Mouse (Mus musculus) kidney, embryonic 16.5 days (tissue): Measurements from ENCODE around the gene Plaur. TPM values are rescaled to one million over a fixed set of nuclear protein-coding genes. Genes with fewer than 3 reads are reported as not detected.

Source experiments
- ATAC-seq: fragments of 200-750 bp; cut with Nextera tagmentation; 2 replicates; pipeline ENCODE4 v1.8.0; 2017; ENCODE audit warnings: moderate TSS enrichment; ENCODE audit not compliant: low FRiP score, low TSS enrichment
- H3K27ac ChIP-seq: fragments of 300-500 bp; sonication (generic); 2 replicates; pipeline ENCODE4 v1.5.1; 2014; ENCODE audit warnings: low read length
- H3K27me3 ChIP-seq: fragments of 300-500 bp; sonication (generic); 2 replicates; pipeline ENCODE4 v1.6.1; 2014; ENCODE audit warnings: low read length, control low read depth, mixed read lengths; ENCODE audit not compliant: insufficient read depth
- H3K36me3 ChIP-seq: fragments of 300-500 bp; sonication (generic); 2 replicates; pipeline ENCODE4 v1.6.1; 2014; ENCODE audit warnings: low read length, control low read depth, mixed read lengths; ENCODE audit not compliant: insufficient read depth
- H3K4me1 ChIP-seq: fragments of 300-500 bp; sonication (generic); 2 replicates; pipeline ENCODE4 v1.6.1; 2014; ENCODE audit warnings: low read length, control low read depth, mixed read lengths; ENCODE audit not compliant: insufficient read depth
- H3K4me2 ChIP-seq: fragments of 300-500 bp; sonication (generic); replicated peaks from 2 replicates; pipeline ENCODE4 v1.6.1; 2014; ENCODE audit warnings: low read depth, low read length
- H3K4me3 ChIP-seq: fragments of 300-500 bp; sonication (generic); 2 replicates; pipeline ENCODE4 v1.5.1; 2014; ENCODE audit warnings: mild to moderate bottlenecking, low read length
- H3K9ac ChIP-seq: fragments of 300-500 bp; sonication (generic); replicated peaks from 2 replicates; pipeline ENCODE4 v1.6.1; 2014; ENCODE audit warnings: low read length
- H3K9me3 ChIP-seq: fragments of 300-500 bp; sonication (generic); 2 replicates; pipeline ENCODE4 v1.6.1; 2016; ENCODE audit warnings: low read length, control low read depth
- WGBS: fragments of 180-500 bp; shearing (Covaris S2); extraction: QIAGEN DNeasy Blood & Tissue Kit; methylation state at CpG from one replicate; pipeline ENCODE4 v1.1.7; 2014; 5-methylcytosine and 5-hydroxymethylcytosine counted together
- polyA plus RNA-seq: library from polyadenylated mRNA; unstranded; fragments of >200 nt; fragmentation: Nextera tagmentation; extraction: Ambion mirVana; gene quantifications from 2 replicates; pipeline ENCODE4 v1.2.1, GENCODE M21; 2015

Gene Plaur
- polyA plus RNA-seq, 1 experiment from 2014 or later: 18.5 TPM

GRCm38 (mm10) chr7:24459440-24459839 is 2.8 kb upstream of the Plaur start:
- Histone ChIP-seq H3K27me3 (no peaks in the 10 kb centered on the region), H3K4me3 (no peak overlapping the region), H3K9me3 (no peaks in the 10 kb centered on the region), H3K4me1 (peaks cover 21% of the 10 kb centered on the region), H3K4me2 (no peak overlapping the region), H3K9ac (no peak overlapping the region), H3K27ac (no peak overlapping the region), H3K36me3 (no peaks in the 10 kb centered on the region)
- no peak for ATAC-seq
- WGBS: 81% methylated on average over 5 of the region's 5 CpGs

- Histone ChIP-seq H3K9ac (no peak overlapping the region), H3K4me1 (peaks cover 21% of the 10 kb centered on the region), H3K27ac (no peak overlapping the region), H3K27me3 (no peaks in the 10 kb centered on the region), H3K36me3 (no peaks in the 10 kb centered on the region), H3K9me3 (no peaks in the 10 kb centered on the region), H3K4me3 (no peak overlapping the region), H3K4me2 (no peak overlapping the region)
- WGBS: 38% methylated on average over 3 of the region's 3 CpGs
- ATAC-seq: no peak
Observed at GRCm38 (mm10) chr7:24459843-24460242, 2.4 kb upstream of the Plaur start.

- Histone ChIP-seq H3K27me3 (no peaks in the 10 kb centered on the region), H3K9me3 (no peaks in the 10 kb centered on the region), H3K4me2 (peak overlapping the region; percentile 14; the same call in 1 of the 2 replicates), H3K4me3 (no peak overlapping the region), H3K9ac (no peak overlapping the region), H3K4me1 (peaks cover 21% of the 10 kb centered on the region), H3K27ac (peak overlapping the region; percentile 70), H3K36me3 (no peaks in the 10 kb centered on the region)
- WGBS: 46% methylated on average over 14 of the region's 14 CpGs
- peak; percentile 32; the same call in 1 of the 2 replicates for ATAC-seq
Observed at GRCm38 (mm10) chr7:24461376-24462051, 770 bp upstream of the Plaur start.

GRCm38 (mm10) chr7:24466835-24467234 is 4.6 kb downstream of the Plaur start:
- no peak for ATAC-seq
- peaks cover 16% of the 10 kb centered on the region for H3K4me1 ChIP-seq
- peaks cover 3% of the 10 kb centered on the region; the same call in 1 of the 2 replicates for H3K9me3 ChIP-seq
- H3K4me3 ChIP-seq: no peak overlapping the region
- H3K9ac ChIP-seq: no peak overlapping the region
- H3K36me3 ChIP-seq: peaks cover 7% of the 10 kb centered on the region; the same call in 1 of the 2 replicates
- WGBS: 87% methylated on average over 6 of the region's 6 CpGs
- H3K4me2 ChIP-seq: no peak overlapping the region
- no peaks in the 10 kb centered on the region for H3K27me3 ChIP-seq
- H3K27ac ChIP-seq: no peak overlapping the region

- no peaks in the 10 kb centered on the region for H3K27me3 ChIP-seq
- peaks cover 13% of the 10 kb centered on the region; the same call in 1 of the 2 replicates for H3K36me3 ChIP-seq
- no peak overlapping the region for H3K4me3 ChIP-seq
- H3K9me3 ChIP-seq: peaks cover 6% of the 10 kb centered on the region; the same call in 1 of the 2 replicates
- no peak overlapping the region for H3K27ac ChIP-seq
- 82% methylated on average over 5 of the region's 5 CpGs for WGBS
- H3K4me1 ChIP-seq: peaks cover 9% of the 10 kb centered on the region
- H3K4me2 ChIP-seq: no peak overlapping the region
- ATAC-seq: no peak
- H3K9ac ChIP-seq: no peak overlapping the region
Observed at GRCm38 (mm10) chr7:24467886-24468285, 5.6 kb downstream of the Plaur start.

GRCm38 (mm10) chr7:24469126-24469525 is 6.8 kb downstream of the Plaur start:
- no peak for ATAC-seq
- Histone ChIP-seq H3K9me3 (peaks cover 7% of the 10 kb centered on the region; the same call in 1 of the 2 replicates), H3K4me1 (0 out of 2 replicates have a peak, but pooled peaks cover 1% of the 10 kb centered on the region), H3K36me3 (peaks cover 14% of the 10 kb centered on the region; the same call in 1 of the 2 replicates), H3K4me3 (no peak overlapping the region), H3K27ac (no peak overlapping the region), H3K27me3 (no peaks in the 10 kb centered on the region), H3K9ac (no peak overlapping the region), H3K4me2 (no peak overlapping the region)
- 87% methylated on average over 3 of the region's 3 CpGs for WGBS

GRCm38 (mm10) chr7:24470356-24470755 is 8.1 kb downstream of the Plaur start:
- H3K36me3 ChIP-seq: peaks cover 14% of the 10 kb centered on the region; the same call in 1 of the 2 replicates
- H3K27me3 ChIP-seq: no peaks in the 10 kb centered on the region
- H3K27ac ChIP-seq: no peak overlapping the region
- H3K4me1 ChIP-seq: no peaks in the 10 kb centered on the region
- H3K4me3 ChIP-seq: no peak overlapping the region
- ATAC-seq: no peak
- 96% methylated on average over 7 of the region's 7 CpGs for WGBS
- no peak overlapping the region for H3K4me2 ChIP-seq
- H3K9me3 ChIP-seq: peaks cover 7% of the 10 kb centered on the region; the same call in 1 of the 2 replicates
- H3K9ac ChIP-seq: no peak overlapping the region

GRCm38 (mm10) chr7:24472442-24472841 is 10.2 kb downstream of the Plaur start:
- no peak for ATAC-seq
- H3K4me2 ChIP-seq: no peak overlapping the region
- H3K9me3 ChIP-seq: peaks cover 7% of the 10 kb centered on the region; the same call in 1 of the 2 replicates
- no peak overlapping the region for H3K4me3 ChIP-seq
- H3K27ac ChIP-seq: no peak overlapping the region
- H3K9ac ChIP-seq: no peak overlapping the region
- H3K4me1 ChIP-seq: no peaks in the 10 kb centered on the region
- H3K27me3 ChIP-seq: no peaks in the 10 kb centered on the region
- WGBS: 79% methylated on average over 6 of the region's 6 CpGs
- peaks cover 13% of the 10 kb centered on the region; the same call in 1 of the 2 replicates for H3K36me3 ChIP-seq

- no peak overlapping the region for H3K27ac ChIP-seq
- no peak overlapping the region for H3K4me2 ChIP-seq
- H3K4me1 ChIP-seq: no peaks in the 10 kb centered on the region
- H3K27me3 ChIP-seq: no peaks in the 10 kb centered on the region
- 80% methylated on average over 7 of the region's 7 CpGs for WGBS
- no peak for ATAC-seq
- peaks cover 7% of the 10 kb centered on the region; the same call in 1 of the 2 replicates for H3K9me3 ChIP-seq
- peaks cover 10% of the 10 kb centered on the region; the same call in 1 of the 2 replicates for H3K36me3 ChIP-seq
- H3K4me3 ChIP-seq: no peak overlapping the region
- no peak overlapping the region for H3K9ac ChIP-seq
Observed at GRCm38 (mm10) chr7:24472937-24473336, 10.7 kb downstream of the Plaur start.

GRCm38 (mm10) chr7:24473913-24474529 is 11.7 kb downstream of the Plaur start:
- 0 out of 2 replicates have a peak, but pooled peaks have one; percentile 1 for ATAC-seq
- H3K36me3 ChIP-seq: peaks cover 9% of the 10 kb centered on the region; the same call in 1 of the 2 replicates
- no peak overlapping the region for H3K4me2 ChIP-seq
- no peak overlapping the region for H3K4me3 ChIP-seq
- no peaks in the 10 kb centered on the region for H3K27me3 ChIP-seq
- WGBS: 54% methylated on average over 10 of the region's 10 CpGs
- no peak overlapping the region for H3K27ac ChIP-seq
- no peaks in the 10 kb centered on the region for H3K4me1 ChIP-seq
- no peak overlapping the region for H3K9ac ChIP-seq
- H3K9me3 ChIP-seq: peaks cover 6% of the 10 kb centered on the region; the same call in 1 of the 2 replicates
